Mouse (Mus musculus): Measurements from ENCODE around the gene Sorl1. TPM values are rescaled to one million over a fixed set of nuclear protein-coding genes. Genes with fewer than 3 reads are reported as not detected.

The Sorl1 gene
- total and polyA plus RNA-seq, 2 experiments from 2014 or later = 1.1 to 12.9 TPM

GRCm38 (mm10) chr9:41961274-41961673 is 162.8 kb downstream of the Sorl1 start:
- no peak overlapping the region for H3K4me3 ChIP-seq (ENCODE audit: low read depth, low read length)
- no peak overlapping the region for H3K27ac ChIP-seq (ENCODE audit: low read depth)
- H3K36me3 ChIP-seq (replicated peaks; ENCODE audit: control insufficient read depth, insufficient read depth, low read length) = no peaks in the 10 kb centered on the region
- H3K4me2 ChIP-seq (ENCODE audit: low read depth, low read length) = no peak overlapping the region
- H3K9me3 ChIP-seq (replicated peaks; ENCODE audit: control insufficient read depth, low read length) = no peaks in the 10 kb centered on the region
- no peaks in the 10 kb centered on the region for H3K27me3 ChIP-seq (ENCODE audit: control insufficient read depth, insufficient read depth, low read length)
- 86% methylated on average over 10 of the region's 10 CpGs for whole genome bisulfite sequencing
- ATAC-seq (ENCODE audit: insufficient read depth, low read depth) = no peak
- DNase-seq (ENCODE audit: low spot score) = no peak
- H3K9ac ChIP-seq (replicated peaks; ENCODE audit: low read depth, low read length) = no peak overlapping the region
- H3K4me1 ChIP-seq (ENCODE audit: control insufficient read depth, insufficient read depth) = no peaks in the 10 kb centered on the region
- TF ChIP-seq EP300 (IDR thresholded peaks at IDR 0.05; ENCODE audit: low read depth) (no peak), CTCF (IDR thresholded peaks at IDR 0.05; ENCODE audit: low read depth) (no peak)

GRCm38 (mm10) chr9:41958282-41958681 is 165.8 kb downstream of the Sorl1 start:
- no peak for TF ChIP-seq CTCF (IDR thresholded peaks at IDR 0.05; ENCODE audit: low read depth)
- TF ChIP-seq EP300 (IDR thresholded peaks at IDR 0.05; ENCODE audit: low read depth) = no peak
- WGBS = 69% methylated on average over 9 of the region's 9 CpGs
- H3K4me3 ChIP-seq (ENCODE audit: low read depth, low read length) = no peak overlapping the region
- no peak for DNase-seq (ENCODE audit: low spot score)
- no peak for ATAC-seq (ENCODE audit: insufficient read depth, low read depth)
- no peaks in the 10 kb centered on the region for H3K27me3 ChIP-seq (ENCODE audit: control insufficient read depth, insufficient read depth, low read length)
- no peak overlapping the region for H3K27ac ChIP-seq (ENCODE audit: low read depth)
- no peaks in the 10 kb centered on the region for H3K36me3 ChIP-seq (replicated peaks; ENCODE audit: control insufficient read depth, insufficient read depth, low read length)
- H3K4me2 ChIP-seq (ENCODE audit: low read depth, low read length) = no peak overlapping the region
- H3K4me1 ChIP-seq (ENCODE audit: control insufficient read depth, insufficient read depth) = no peaks in the 10 kb centered on the region
- no peaks in the 10 kb centered on the region for H3K9me3 ChIP-seq (replicated peaks; ENCODE audit: control insufficient read depth, low read length)
- H3K9ac ChIP-seq (replicated peaks; ENCODE audit: low read depth, low read length) = no peak overlapping the region

- 7% methylated on average over 8 of the region's 8 CpGs for WGBS
- Histone ChIP-seq H3K4me3 (ENCODE audit: low read depth, low read length) (no peak overlapping the region), H3K4me1 (ENCODE audit: control insufficient read depth, insufficient read depth) (no peaks in the 10 kb centered on the region), H3K9ac (replicated peaks; ENCODE audit: low read depth, low read length) (no peak overlapping the region), H3K27ac (ENCODE audit: low read depth) (no peak overlapping the region), H3K27me3 (ENCODE audit: control insufficient read depth, insufficient read depth, low read length) (no peaks in the 10 kb centered on the region), H3K4me2 (ENCODE audit: low read depth, low read length) (peak overlapping the region; percentile 41; the same call in 1 of the 2 replicates), H3K9me3 (replicated peaks; ENCODE audit: control insufficient read depth, low read length) (no peaks in the 10 kb centered on the region), H3K36me3 (replicated peaks; ENCODE audit: control insufficient read depth, insufficient read depth, low read length) (no peaks in the 10 kb centered on the region)
- ATAC-seq (ENCODE audit: insufficient read depth, low read depth) = no peak
- DNase-seq (ENCODE audit: low spot score) = peak; percentile 75
- TF ChIP-seq CTCF (IDR thresholded peaks at IDR 0.05; ENCODE audit: low read depth) (peak; percentile 66), EP300 (IDR thresholded peaks at IDR 0.05; ENCODE audit: low read depth) (no peak)
These were observed 170.6 kb downstream of the Sorl1 start for GRCm38 (mm10) chr9:41953486-41953885.

GRCm38 (mm10) chr9:41952650-41953204 is 171.4 kb downstream of the Sorl1 start:
- H3K27ac ChIP-seq (ENCODE audit: low read depth) = no peak overlapping the region
- DNase-seq (ENCODE audit: low spot score) = no peak
- no peak for ATAC-seq (ENCODE audit: insufficient read depth, low read depth)
- H3K9me3 ChIP-seq (replicated peaks; ENCODE audit: control insufficient read depth, low read length) = no peaks in the 10 kb centered on the region
- H3K4me1 ChIP-seq (ENCODE audit: control insufficient read depth, insufficient read depth) = no peaks in the 10 kb centered on the region
- no peak overlapping the region for H3K4me3 ChIP-seq (ENCODE audit: low read depth, low read length)
- no peaks in the 10 kb centered on the region for H3K27me3 ChIP-seq (ENCODE audit: control insufficient read depth, insufficient read depth, low read length)
- WGBS = 83% methylated on average over 7 of the region's 7 CpGs
- no peak overlapping the region for H3K4me2 ChIP-seq (ENCODE audit: low read depth, low read length)
- TF ChIP-seq CTCF (IDR thresholded peaks at IDR 0.05; ENCODE audit: low read depth) (no peak), EP300 (IDR thresholded peaks at IDR 0.05; ENCODE audit: low read depth) (no peak)
- no peak overlapping the region for H3K9ac ChIP-seq (replicated peaks; ENCODE audit: low read depth, low read length)
- H3K36me3 ChIP-seq (replicated peaks; ENCODE audit: control insufficient read depth, insufficient read depth, low read length) = no peaks in the 10 kb centered on the region

- DNase-seq (ENCODE audit: low spot score) = peak; percentile 18
- Histone ChIP-seq H3K36me3 (replicated peaks; ENCODE audit: control insufficient read depth, insufficient read depth, low read length) (no peaks in the 10 kb centered on the region), H3K4me1 (ENCODE audit: control insufficient read depth, insufficient read depth) (no peaks in the 10 kb centered on the region), H3K27ac (ENCODE audit: low read depth) (peak overlapping the region; percentile 91), H3K27me3 (ENCODE audit: control insufficient read depth, insufficient read depth, low read length) (no peaks in the 10 kb centered on the region), H3K4me2 (ENCODE audit: low read depth, low read length) (peak overlapping the region; percentile 84), H3K4me3 (ENCODE audit: low read depth, low read length) (peak overlapping the region; percentile 55), H3K9me3 (replicated peaks; ENCODE audit: control insufficient read depth, low read length) (no peaks in the 10 kb centered on the region), H3K9ac (replicated peaks; ENCODE audit: low read depth, low read length) (peak overlapping the region; percentile 72)
- peak; percentile 13 for ATAC-seq (ENCODE audit: insufficient read depth, low read depth)
- WGBS = 13% methylated on average over 16 of the region's 16 CpGs
- no peak for TF ChIP-seq CTCF (IDR thresholded peaks at IDR 0.05; ENCODE audit: low read depth)
- no peak for TF ChIP-seq EP300 (IDR thresholded peaks at IDR 0.05; ENCODE audit: low read depth)
These were observed 172.5 kb downstream of the Sorl1 start for GRCm38 (mm10) chr9:41951472-41952129.

Measured in heart, postnatal 0 days (tissue).